Mouse (Mus musculus): Measurements from ENCODE around the gene Lypd6b. TPM values are rescaled to one million over a fixed set of nuclear protein-coding genes. Genes with fewer than 3 reads are reported as not detected.

The Lypd6b gene
- polyA plus RNA-seq, 1 experiment from 2014 or later = 8.5 TPM

DNA sequence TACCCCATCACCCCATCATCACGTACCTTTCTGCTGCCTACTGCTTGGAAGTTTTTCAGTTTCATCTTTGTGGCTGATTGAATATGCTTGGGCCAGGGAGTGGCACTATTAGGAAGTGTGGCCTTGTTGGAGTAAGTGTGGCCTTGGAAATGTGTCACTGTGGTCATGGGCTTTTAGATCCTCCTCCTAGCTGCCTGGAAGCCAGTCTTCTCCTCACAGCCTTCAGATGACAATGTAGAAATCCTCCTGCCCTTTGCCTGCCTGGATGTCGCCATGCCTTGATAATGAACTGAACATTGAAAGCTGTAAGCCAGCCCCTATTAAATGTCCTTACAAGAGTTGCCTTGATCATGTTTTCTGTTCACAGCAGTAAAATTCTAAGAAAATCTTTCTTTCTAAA, 174.5 kb downstream of the Lypd6b start:
- Histone ChIP-seq H3K4me3 (no peak overlapping the region), H3K36me3 (no peaks in the 10 kb centered on the region), H3K4me1 (peaks cover 9% of the 10 kb centered on the region; the same call in 1 of the 2 replicates), H3K27ac (no peak overlapping the region), H3K9me3 (no peaks in the 10 kb centered on the region), H3K4me2 (no peak overlapping the region), H3K9ac (no peak overlapping the region), H3K27me3 (no peaks in the 10 kb centered on the region)
- 86% methylated on average over 2 of the region's 2 CpGs for WGBS
- no peak for ATAC-seq (ENCODE audit: insufficient number of reproducible peaks, insufficient read depth, low FRiP score, low TSS enrichment, low read depth)

DNA sequence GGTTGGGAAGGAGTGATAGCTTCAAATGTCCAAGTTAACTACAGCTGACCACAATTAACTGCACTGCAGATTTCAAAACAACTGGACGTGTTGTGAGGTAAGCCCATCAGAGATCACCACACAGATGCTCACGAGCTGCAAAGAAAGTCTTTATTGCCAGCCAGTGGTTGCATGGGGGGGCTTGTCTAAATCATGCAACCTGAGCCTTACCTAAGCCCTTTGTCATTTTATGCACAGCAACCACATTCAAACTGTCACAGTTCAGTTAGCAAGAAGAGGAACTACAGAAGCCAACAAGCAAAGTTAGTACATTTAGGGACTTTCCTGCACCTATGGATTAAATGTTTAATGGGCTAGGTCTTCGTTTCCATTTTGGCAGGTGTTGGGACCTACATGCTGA, 177.4 kb downstream of the Lypd6b start:
- H3K27ac ChIP-seq = no peak overlapping the region
- H3K4me3 ChIP-seq = no peak overlapping the region
- H3K27me3 ChIP-seq = no peaks in the 10 kb centered on the region
- H3K4me1 ChIP-seq = no peaks in the 10 kb centered on the region
- no peaks in the 10 kb centered on the region for H3K36me3 ChIP-seq
- no peaks in the 10 kb centered on the region for H3K9me3 ChIP-seq
- WGBS = 69% methylated on average over 3 of the region's 3 CpGs
- no peak overlapping the region for H3K9ac ChIP-seq
- ATAC-seq (ENCODE audit: insufficient number of reproducible peaks, insufficient read depth, low FRiP score, low TSS enrichment, low read depth) = no peak
- H3K4me2 ChIP-seq = no peak overlapping the region

DNA sequence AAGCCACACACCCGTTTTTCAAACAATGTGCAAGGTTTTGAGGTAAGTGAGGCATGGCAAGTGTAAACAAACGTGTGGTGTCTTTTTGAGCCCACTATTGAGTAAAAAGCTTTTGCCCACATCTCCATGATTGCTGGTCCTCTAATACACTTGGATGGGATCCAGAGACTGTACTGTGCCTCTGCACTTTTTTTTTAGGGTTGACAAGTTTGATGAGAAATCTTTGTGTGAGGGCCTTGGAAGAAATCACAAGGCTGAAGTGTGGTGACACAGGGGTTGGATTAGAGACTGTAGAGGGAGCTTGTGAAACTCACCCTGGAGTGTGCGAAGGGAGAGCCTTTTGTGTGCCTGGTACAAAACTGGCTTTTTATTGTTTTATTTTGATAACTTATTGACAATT, 180.3 kb downstream of the Lypd6b start:
- ATAC-seq (ENCODE audit: insufficient number of reproducible peaks, insufficient read depth, low FRiP score, low TSS enrichment, low read depth) = no peak
- Histone ChIP-seq H3K9ac (no peak overlapping the region), H3K4me3 (no peak overlapping the region), H3K4me1 (no peaks in the 10 kb centered on the region), H3K9me3 (no peaks in the 10 kb centered on the region; the same call in 1 of the 2 replicates), H3K27me3 (no peaks in the 10 kb centered on the region), H3K27ac (no peak overlapping the region), H3K4me2 (no peak overlapping the region), H3K36me3 (no peaks in the 10 kb centered on the region)
- WGBS = 56% methylated on average over 3 of the region's 3 CpGs

DNA sequence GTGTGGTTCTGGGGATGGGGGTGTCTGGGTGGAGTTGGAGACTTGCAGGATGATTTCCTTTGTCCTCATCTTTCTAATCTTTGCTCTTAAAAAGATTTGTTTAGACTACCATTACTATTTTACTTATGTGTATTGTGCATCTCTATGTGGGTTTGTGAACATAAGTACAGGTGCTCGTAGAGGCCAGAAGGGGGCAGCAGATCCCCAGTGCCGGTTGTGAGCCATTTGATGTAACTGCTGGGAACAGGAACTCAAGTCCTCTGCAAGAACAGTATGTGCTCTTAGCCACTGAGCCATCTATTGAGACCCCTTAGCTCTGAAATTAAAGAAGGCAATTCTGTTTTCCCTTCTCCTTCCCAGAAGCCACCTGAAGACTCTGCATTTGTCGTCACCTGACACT, 183.5 kb downstream of the Lypd6b start:
- Histone ChIP-seq H3K4me3 (no peak overlapping the region), H3K9ac (no peak overlapping the region), H3K4me2 (no peak overlapping the region), H3K27me3 (no peaks in the 10 kb centered on the region), H3K36me3 (no peaks in the 10 kb centered on the region), H3K4me1 (no peaks in the 10 kb centered on the region; the same call in 1 of the 2 replicates), H3K27ac (no peak overlapping the region), H3K9me3 (no peaks in the 10 kb centered on the region; the same call in 1 of the 2 replicates)
- WGBS = 86% methylated on average over 3 of the region's 3 CpGs
- ATAC-seq (ENCODE audit: insufficient number of reproducible peaks, insufficient read depth, low FRiP score, low TSS enrichment, low read depth) = no peak

DNA sequence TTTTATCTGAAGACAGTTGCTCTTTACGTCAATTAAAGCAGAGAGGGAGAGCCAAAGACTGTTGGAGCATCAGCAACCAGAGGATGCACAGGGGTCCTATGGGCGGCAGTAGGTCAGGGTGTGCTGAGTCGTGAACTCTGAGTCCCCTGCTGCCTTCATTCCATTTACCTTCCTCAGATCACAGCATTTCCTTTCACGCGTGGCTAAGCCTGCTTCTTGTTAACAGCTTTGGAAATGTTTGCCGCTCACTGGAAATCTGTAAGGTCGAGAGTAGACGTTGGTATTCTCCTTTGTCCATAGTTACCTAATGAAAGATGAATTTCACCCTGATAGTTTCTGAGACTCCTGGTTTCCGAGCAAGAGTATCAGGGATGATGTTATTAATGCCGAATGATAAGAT, 191.1 kb downstream of the Lypd6b start:
- WGBS = 70% methylated on average over 10 of the region's 10 CpGs
- H3K9ac ChIP-seq = no peak overlapping the region
- ATAC-seq (ENCODE audit: insufficient number of reproducible peaks, insufficient read depth, low FRiP score, low TSS enrichment, low read depth) = no peak
- H3K9me3 ChIP-seq = no peaks in the 10 kb centered on the region
- H3K27me3 ChIP-seq = no peaks in the 10 kb centered on the region; the same call in 1 of the 2 replicates
- H3K4me2 ChIP-seq = no peak overlapping the region
- no peak overlapping the region for H3K27ac ChIP-seq
- no peaks in the 10 kb centered on the region; the same call in 1 of the 2 replicates for H3K4me1 ChIP-seq
- no peaks in the 10 kb centered on the region for H3K36me3 ChIP-seq
- no peak overlapping the region for H3K4me3 ChIP-seq

DNA sequence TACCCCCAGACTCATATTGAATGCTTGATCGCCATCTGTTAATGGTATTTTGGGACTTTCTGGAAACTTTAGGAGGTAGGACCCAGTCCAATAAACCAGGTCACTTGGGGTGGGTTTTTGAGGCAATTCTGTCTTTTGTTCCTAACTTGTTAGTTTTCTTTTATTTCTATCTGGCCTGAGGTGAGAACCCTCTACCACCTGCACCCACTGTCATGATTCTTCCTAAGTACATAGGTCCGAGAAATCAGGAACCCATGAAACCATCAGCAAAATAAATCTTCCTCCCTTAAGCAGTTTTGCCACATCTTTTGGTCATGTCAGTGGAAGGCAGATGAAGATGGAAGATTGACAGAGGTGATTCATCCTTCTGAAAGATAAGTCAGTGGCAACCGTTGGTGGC, 192.5 kb downstream of the Lypd6b start:
- no peaks in the 10 kb centered on the region; the same call in 1 of the 2 replicates for H3K4me1 ChIP-seq
- WGBS = 90% methylated on average over 3 of the region's 3 CpGs
- no peaks in the 10 kb centered on the region for H3K9me3 ChIP-seq
- H3K36me3 ChIP-seq = no peaks in the 10 kb centered on the region
- ATAC-seq (ENCODE audit: insufficient number of reproducible peaks, insufficient read depth, low FRiP score, low TSS enrichment, low read depth) = no peak
- no peak overlapping the region for H3K9ac ChIP-seq
- no peaks in the 10 kb centered on the region; the same call in 1 of the 2 replicates for H3K27me3 ChIP-seq
- no peak overlapping the region for H3K4me3 ChIP-seq
- no peak overlapping the region for H3K4me2 ChIP-seq
- H3K27ac ChIP-seq = no peak overlapping the region

DNA sequence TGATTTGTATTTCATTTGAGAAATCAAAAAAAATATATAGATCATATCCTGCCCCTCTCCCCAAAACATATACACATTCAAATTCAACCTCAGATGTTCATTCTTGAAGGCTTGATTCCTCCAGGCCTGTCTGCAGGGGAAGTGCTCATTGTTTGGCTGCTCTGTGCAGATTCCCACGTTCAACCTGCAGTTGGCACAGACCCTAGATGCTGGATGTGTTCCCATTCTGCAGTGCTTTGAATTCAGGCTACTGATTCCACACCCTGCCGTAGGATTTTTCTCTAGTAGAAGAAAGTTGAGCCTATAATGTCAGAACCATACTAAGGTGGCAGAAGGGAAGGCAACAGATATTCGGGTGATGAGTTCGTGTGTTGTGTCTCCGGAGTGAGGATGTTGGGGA, 195.5 kb downstream of the Lypd6b start:
- 75% methylated on average over 5 of the region's 5 CpGs for WGBS
- no peaks in the 10 kb centered on the region for H3K36me3 ChIP-seq
- no peak overlapping the region for H3K9ac ChIP-seq
- peaks cover 7% of the 10 kb centered on the region; the same call in 1 of the 2 replicates for H3K4me1 ChIP-seq
- no peak overlapping the region for H3K4me2 ChIP-seq
- H3K27ac ChIP-seq = no peak overlapping the region
- ATAC-seq (ENCODE audit: insufficient number of reproducible peaks, insufficient read depth, low FRiP score, low TSS enrichment, low read depth) = no peak
- no peaks in the 10 kb centered on the region; the same call in 1 of the 2 replicates for H3K27me3 ChIP-seq
- no peaks in the 10 kb centered on the region for H3K9me3 ChIP-seq
- H3K4me3 ChIP-seq = no peak overlapping the region

DNA sequence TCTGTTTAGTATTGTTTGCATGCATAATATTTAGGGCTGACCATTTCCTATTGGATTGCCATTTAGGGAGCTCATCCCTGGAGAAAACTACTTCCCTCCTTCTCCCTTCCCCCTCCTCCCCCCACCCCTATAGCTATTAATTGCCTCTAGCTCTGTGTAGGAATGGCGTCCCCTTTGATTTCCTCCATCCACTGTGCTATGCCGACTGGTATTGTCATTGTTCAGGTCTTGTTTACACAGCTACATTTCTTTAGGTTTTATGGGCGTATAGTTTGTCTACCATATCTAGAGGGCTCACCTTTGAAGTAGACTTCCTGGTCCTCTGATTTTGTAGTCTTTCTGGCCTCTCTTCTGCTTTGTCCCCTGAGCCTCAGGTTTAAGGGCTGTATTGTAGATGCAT, 197.3 kb downstream of the Lypd6b start:
- Histone ChIP-seq H3K27ac (no peak overlapping the region), H3K4me3 (no peak overlapping the region), H3K9me3 (no peaks in the 10 kb centered on the region), H3K9ac (no peak overlapping the region), H3K27me3 (no peaks in the 10 kb centered on the region), H3K4me1 (peaks cover 7% of the 10 kb centered on the region; the same call in 1 of the 2 replicates), H3K36me3 (no peaks in the 10 kb centered on the region), H3K4me2 (no peak overlapping the region)
- no peak for ATAC-seq (ENCODE audit: insufficient number of reproducible peaks, insufficient read depth, low FRiP score, low TSS enrichment, low read depth)
- WGBS = 54% methylated on average over 3 of the region's 3 CpGs

DNA sequence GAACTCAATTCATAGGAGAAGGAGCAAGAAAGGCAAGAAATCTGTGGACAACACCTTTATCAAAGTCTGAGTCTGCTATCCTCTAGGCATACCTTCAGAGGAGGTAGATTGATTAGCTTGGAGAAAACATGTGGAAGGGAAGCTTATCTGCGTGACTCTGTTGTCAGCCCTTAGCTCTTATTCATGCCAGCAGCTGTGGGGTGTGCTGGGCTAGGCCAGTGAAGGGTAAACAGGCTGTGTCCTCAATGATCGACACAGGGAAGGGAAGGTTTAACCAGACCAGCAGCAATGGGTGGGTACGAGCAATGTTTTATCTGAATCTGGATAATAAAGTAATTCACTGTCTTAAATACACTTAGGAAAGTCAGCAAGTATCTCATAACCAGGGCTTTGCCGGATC, 208.4 kb downstream of the Lypd6b start:
- no peak for ATAC-seq (ENCODE audit: insufficient number of reproducible peaks, insufficient read depth, low FRiP score, low TSS enrichment, low read depth)
- 85% methylated on average over 4 of the region's 4 CpGs for WGBS
- no peak overlapping the region for H3K4me2 ChIP-seq

DNA sequence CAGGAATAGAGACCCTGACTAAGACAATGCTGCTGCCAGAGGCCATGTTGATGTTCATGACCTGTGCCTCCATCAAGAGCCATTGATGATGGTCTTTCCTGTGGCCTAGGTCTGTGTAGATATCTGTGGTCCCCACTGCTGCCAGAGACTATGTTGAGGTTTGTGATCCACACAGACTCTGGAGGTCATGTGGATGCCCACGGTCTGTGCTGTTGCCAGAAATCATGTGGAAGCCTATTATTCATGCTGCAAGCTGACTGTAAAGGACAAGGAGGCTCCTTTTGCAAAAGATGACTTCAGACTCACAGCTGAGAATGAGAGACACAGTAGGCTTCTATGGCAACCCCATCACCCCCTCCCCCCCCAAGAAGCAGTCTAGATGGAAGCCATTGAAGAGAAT, 209.7 kb downstream of the Lypd6b start:
- no peak overlapping the region for H3K4me2 ChIP-seq
- H3K27me3 ChIP-seq = no peaks in the 10 kb centered on the region
- no peak for ATAC-seq (ENCODE audit: insufficient number of reproducible peaks, insufficient read depth, low FRiP score, low TSS enrichment, low read depth)
- 87% methylated on average over 1 of the region's 1 CpGs for WGBS
- H3K4me1 ChIP-seq = no peaks in the 10 kb centered on the region
- H3K9ac ChIP-seq = no peak overlapping the region
- no peaks in the 10 kb centered on the region for H3K9me3 ChIP-seq
- no peak overlapping the region for H3K27ac ChIP-seq
- no peaks in the 10 kb centered on the region for H3K36me3 ChIP-seq
- no peak overlapping the region for H3K4me3 ChIP-seq

More for the DNA sequence above, 208.4 kb downstream of the Lypd6b start:
- H3K4me3 ChIP-seq = no peak overlapping the region
- no peak overlapping the region for H3K9ac ChIP-seq
- H3K9me3 ChIP-seq = no peaks in the 10 kb centered on the region
- H3K4me1 ChIP-seq = no peaks in the 10 kb centered on the region
- H3K36me3 ChIP-seq = no peaks in the 10 kb centered on the region
- no peaks in the 10 kb centered on the region for H3K27me3 ChIP-seq
- no peak overlapping the region for H3K27ac ChIP-seq
